Mouse (Mus musculus) liver, embryonic 14.5 days (tissue): ENCODE measurements at regions not wholly inside any gene's neighbourhood (a gene's known extent, or its start where the extent isn't known, plus 50 kb on each side); places are given as distances from the start of the nearest gene placed in this dataset.

Experiments
- ATAC-seq: fragments of 200-750 bp; cut with Nextera tagmentation; 2 replicates; pipeline ENCODE4 v1.8.0; 2017; ENCODE audit warnings: moderate number of reproducible peaks, mild to moderate bottlenecking, moderate library complexity; ENCODE audit not compliant: insufficient read depth
- DNase-seq, 3 experiments: peaks; one replicate each; pipeline ENCODE4 v3.0.0-alpha.2; 2012 to 2013; ENCODE audit warnings: low read depth in 3 of 3, low spot score in 3 of 3
- H3K27ac ChIP-seq: fragments of 300-500 bp; sonication (generic); 2 replicates; pipeline ENCODE4 v1.5.1; 2014; ENCODE audit warnings: moderate library complexity, mild to moderate bottlenecking, control low read depth, inconsistent platforms
- H3K27me3 ChIP-seq: fragments of 300-500 bp; sonication (generic); 2 replicates; pipeline ENCODE4 v1.6.1; 2014; ENCODE audit warnings: mild to moderate bottlenecking, low read length, moderate library complexity; ENCODE audit not compliant: control insufficient read depth, insufficient read depth
- H3K36me3 ChIP-seq: fragments of 300-500 bp; sonication (generic); replicated peaks from 2 replicates; pipeline ENCODE4 v1.6.1; 2014; ENCODE audit warnings: low read depth; ENCODE audit not compliant: control insufficient read depth, insufficient read depth
- H3K4me1 ChIP-seq, 2 experiments: fragments of 200-500 bp in 1 of 2; fragments of 300-500 bp in 1 of 2; sonication (generic) in 1 of 2; replicated peaks; 2 replicates each; pipeline ENCODE4 v1.6.1; 2012 to 2014; ENCODE audit warnings: antibody characterized with exemption in 1 of 2, inconsistent platforms in 1 of 2, low read length in 1 of 2; ENCODE audit not compliant: control insufficient read depth in 2 of 2, insufficient read depth in 2 of 2
- H3K4me2 ChIP-seq: fragments of 300-500 bp; sonication (generic); 2 replicates; pipeline ENCODE4 v1.6.1; 2014; ENCODE audit warnings: low read depth, mild to moderate bottlenecking, control low read depth, moderate library complexity
- H3K4me3 ChIP-seq, 2 experiments: fragments of 200-500 bp in 1 of 2; fragments of 300-500 bp in 1 of 2; sonication (generic) in 1 of 2; 2 replicates each; pipeline ENCODE4 v1.5.1; 2012 to 2014; ENCODE audit warnings: low read depth in 2 of 2, low read length in 2 of 2, mild to moderate bottlenecking in 2 of 2, control low read depth in 1 of 2, inconsistent platforms in 1 of 2, moderate library complexity in 1 of 2; ENCODE audit not compliant: insufficient read depth in 1 of 2
- H3K9ac ChIP-seq: fragments of 300-500 bp; sonication (generic); replicated peaks from 2 replicates; pipeline ENCODE4 v1.6.1; 2014; ENCODE audit warnings: mild to moderate bottlenecking, control low read depth, moderate library complexity
- H3K9me3 ChIP-seq: fragments of 300-500 bp; sonication (generic); 2 replicates; pipeline ENCODE4 v1.6.1; 2016; ENCODE audit warnings: low read length, mixed read lengths; ENCODE audit not compliant: control insufficient read depth
- CTCF ChIP-seq: IDR thresholded peaks from 2 replicates; pipeline ENCODE4 v1.5.1; 2016; ENCODE audit warnings: antibody characterized with exemption, low read depth, control low read depth
- EP300 ChIP-seq: IDR thresholded peaks from 2 replicates; pipeline ENCODE4 v1.6.1; 2016; ENCODE audit warnings: antibody characterized with exemption, low read depth
- WGBS: fragments of 180-500 bp; shearing (Covaris S2); extraction: QIAGEN DNeasy Blood & Tissue Kit; methylation state at CpG from one replicate; pipeline ENCODE4 v1.1.7; 2014; ENCODE audit not compliant: insufficient replicate concordance; 5-methylcytosine and 5-hydroxymethylcytosine counted together

GRCm38 (mm10) chr9:120797996-120798663 is 130.9 kb upstream of the Ctnnb1 start:
- Histone ChIP-seq H3K27ac (no peak overlapping the region), H3K36me3 (no peaks in the 10 kb centered on the region), H3K4me2 (no peak overlapping the region), H3K27me3 (no peaks in the 10 kb centered on the region), H3K4me3 (no peak overlapping the region), H3K9ac (no peak overlapping the region), H3K4me1 (no peaks in the 10 kb centered on the region), H3K9me3 (no peaks in the 10 kb centered on the region)
- DNase-seq = no peak
- TF ChIP-seq EP300 (no peak), CTCF (no peak)
- ATAC-seq = no peak
- 58% methylated on average over 10 of the region's 10 CpGs for WGBS

GRCm38 (mm10) chr9:120798901-120799300 is 130.1 kb upstream of the Ctnnb1 start:
- Histone ChIP-seq H3K4me2 (no peak overlapping the region), H3K4me1 (no peaks in the 10 kb centered on the region), H3K9me3 (no peaks in the 10 kb centered on the region), H3K27ac (no peak overlapping the region), H3K27me3 (no peaks in the 10 kb centered on the region), H3K9ac (no peak overlapping the region), H3K4me3 (no peak overlapping the region), H3K36me3 (no peaks in the 10 kb centered on the region)
- ATAC-seq = no peak
- 37% methylated on average over 12 of the region's 12 CpGs for WGBS
- TF ChIP-seq EP300 (no peak), CTCF (no peak)
- DNase-seq = no peak

GRCm38 (mm10) chr9:120802646-120803045 is 126.4 kb upstream of the Ctnnb1 start:
- ATAC-seq (no peak), DNase-seq (no peak)
- no peak overlapping the region for H3K9ac ChIP-seq
- H3K4me3 ChIP-seq = no peak overlapping the region
- H3K9me3 ChIP-seq = no peaks in the 10 kb centered on the region
- H3K4me2 ChIP-seq = no peak overlapping the region
- H3K36me3 ChIP-seq = no peaks in the 10 kb centered on the region
- no peaks in the 10 kb centered on the region for H3K4me1 ChIP-seq
- no peaks in the 10 kb centered on the region for H3K27me3 ChIP-seq
- no peak overlapping the region for H3K27ac ChIP-seq
- 62% methylated on average over 4 of the region's 4 CpGs for WGBS
- no peak for TF ChIP-seq CTCF
- TF ChIP-seq EP300 = no peak

- Histone ChIP-seq H3K4me2 (no peak overlapping the region), H3K4me3 (no peak overlapping the region), H3K4me1 (no peaks in the 10 kb centered on the region), H3K9ac (no peak overlapping the region), H3K27me3 (no peaks in the 10 kb centered on the region), H3K36me3 (no peaks in the 10 kb centered on the region), H3K27ac (no peak overlapping the region), H3K9me3 (no peaks in the 10 kb centered on the region)
- no peak for TF ChIP-seq CTCF
- no peak for TF ChIP-seq EP300
- WGBS = 13% methylated on average over 10 of the region's 10 CpGs
- ATAC-seq (no peak), DNase-seq (no peak)
Observed at GRCm38 (mm10) chr9:120804760-120805294, 124.2 kb upstream of the Ctnnb1 start.

- Histone ChIP-seq H3K4me1 (no peaks in the 10 kb centered on the region), H3K27ac (no peak overlapping the region), H3K4me2 (no peak overlapping the region), H3K9ac (no peak overlapping the region), H3K27me3 (no peaks in the 10 kb centered on the region), H3K36me3 (no peaks in the 10 kb centered on the region), H3K9me3 (no peaks in the 10 kb centered on the region), H3K4me3 (no peak overlapping the region)
- ATAC-seq (no peak), DNase-seq (no peak)
- 59% methylated on average over 4 of the region's 4 CpGs for WGBS
- TF ChIP-seq EP300 = no peak
- no peak for TF ChIP-seq CTCF
Observed at GRCm38 (mm10) chr9:120808741-120809425, 120.1 kb upstream of the Ctnnb1 start.
